Mouse (Mus musculus) lung, adult 2 months (tissue): ENCODE results near the gene Cstb. TPM values are rescaled to one million over a fixed set of nuclear protein-coding genes. Genes with fewer than 3 reads are reported as not detected.

Experiments
- DNase-seq: peaks from one replicate; pipeline ENCODE4 v3.0.0; 2022
- H3K4me1 ChIP-seq: fragments of 200-500 bp; 2 replicates; pipeline ENCODE4 v1.6.1; 2011; ENCODE audit warnings: low read length; ENCODE audit not compliant: control insufficient read depth, insufficient read depth
- H3K4me3 ChIP-seq: fragments of 200-500 bp; replicated peaks from 2 replicates; pipeline ENCODE3; 2011; ENCODE audit warnings: low read depth, mild to moderate bottlenecking, control low read depth, low read length; ENCODE audit errors: extremely low read depth
- CTCF ChIP-seq: fragments of 200-500 bp; IDR thresholded peaks from 2 replicates; pipeline ENCODE4 v1.5.1; 2011; ENCODE audit warnings: mild to moderate bottlenecking, low read length, control low read depth; ENCODE audit not compliant: insufficient read depth
- POLR2A ChIP-seq: fragments of 200-500 bp; IDR thresholded peaks from 2 replicates; pipeline ENCODE4 v1.6.1; 2011; ENCODE audit warnings: low read depth, mild to moderate bottlenecking, control low read depth, low read length, borderline replicate concordance; ENCODE audit errors: extremely low read depth
- WGBS: fragments of 180-500 bp; shearing (Covaris S2); methylation state at CpG from one replicate; pipeline ENCODE4 v1.1.7; 2018; 5-methylcytosine and 5-hydroxymethylcytosine counted together
- polyA plus RNA-seq: library from polyadenylated mRNA; depleted of rRNA; stranded (reverse); fragments of >200 nt; gene quantifications from 2 replicates; pipeline ENCODE4 v1.2.3, GENCODE M21; 2012; rRNA removed

Gene Cstb
- polyA plus RNA-seq, 1 experiment: 62.7 TPM

- Histone ChIP-seq H3K4me1 (peaks cover 5% of the 10 kb centered on the region), H3K4me3 (no peak overlapping the region)
- WGBS: 76% methylated on average over 3 of the region's 3 CpGs
- no peak for TF ChIP-seq CTCF
- TF ChIP-seq POLR2A: no peak
- no peak for DNase-seq
Measured at GRCm38 (mm10) chr10:78465472-78465871, 40.0 kb downstream of the Cstb start.

DNA sequence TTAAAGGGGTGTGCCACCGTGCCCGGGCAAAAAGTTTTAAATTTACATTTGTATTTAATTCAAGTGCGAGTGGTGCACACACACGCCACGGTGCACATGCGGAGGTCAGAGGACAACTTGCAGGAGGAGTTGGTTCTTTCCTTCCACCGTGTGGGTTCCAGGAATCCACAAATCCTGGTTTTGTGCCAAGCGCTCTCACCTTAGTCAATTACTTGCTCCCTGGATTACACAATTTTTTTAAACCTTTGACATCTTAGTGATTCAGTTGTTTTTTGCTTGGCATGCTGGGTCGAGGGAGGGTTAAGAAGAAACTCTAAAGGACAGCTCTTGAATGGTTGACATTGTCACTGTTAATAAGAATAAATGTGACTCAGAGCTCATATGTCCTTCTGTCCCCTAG is 41.2 kb downstream of the Cstb start:
- H3K4me1 ChIP-seq: peaks cover 5% of the 10 kb centered on the region
- no peak overlapping the region for H3K4me3 ChIP-seq
- DNase-seq: no peak
- no peak for TF ChIP-seq CTCF
- TF ChIP-seq POLR2A: no peak
- WGBS: 68% methylated on average over 9 of the region's 9 CpGs

GRCm38 (mm10) chr10:78467761-78468310 is 42.4 kb downstream of the Cstb start:
- TF ChIP-seq CTCF (no peak), POLR2A (no peak)
- Histone ChIP-seq H3K4me3 (no peak overlapping the region), H3K4me1 (peaks cover 5% of the 10 kb centered on the region)
- 32% methylated on average over 2 of the region's 2 CpGs for WGBS
- no peak for DNase-seq

DNA sequence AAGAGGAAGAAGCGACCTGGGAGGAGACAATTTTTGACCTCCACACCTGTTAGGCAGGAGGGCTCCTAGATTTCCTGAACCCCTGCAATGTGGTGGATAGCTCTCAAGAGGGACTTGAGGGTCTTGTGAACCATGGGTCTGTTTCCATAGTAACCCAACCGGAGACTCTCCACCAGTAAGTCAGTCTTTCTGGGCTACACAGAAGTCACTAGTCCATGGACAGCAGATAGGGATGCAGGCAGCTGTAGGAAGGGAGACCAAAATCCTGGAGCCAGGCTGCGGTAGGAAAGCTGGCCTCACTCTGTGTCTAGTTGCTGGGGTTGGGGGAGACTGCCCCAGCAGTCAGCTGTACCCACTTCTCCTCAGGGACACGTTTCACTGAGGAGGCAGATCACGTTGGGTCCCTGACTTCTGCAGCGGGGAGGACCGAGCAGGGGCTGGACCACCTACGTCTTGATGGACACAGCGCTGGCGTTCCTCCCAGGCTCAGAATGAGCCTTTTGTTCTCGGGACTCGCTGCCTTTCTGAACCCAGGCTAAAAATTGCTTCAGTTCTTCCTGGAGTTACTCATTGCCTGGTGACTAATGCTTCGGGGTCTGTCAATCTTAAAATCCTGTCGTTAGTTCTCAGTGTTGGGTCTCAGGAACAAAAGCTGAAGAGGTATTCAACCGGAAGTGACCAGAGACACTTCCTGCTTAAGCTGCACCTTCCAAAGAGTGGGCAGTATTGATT is 45.3 kb downstream of the Cstb start:
- Histone ChIP-seq H3K4me1 (no peaks in the 10 kb centered on the region), H3K4me3 (no peak overlapping the region)
- TF ChIP-seq POLR2A (no peak), CTCF (no peak)
- 25% methylated on average over 15 of the region's 15 CpGs for WGBS
- DNase-seq: no peak

GRCm38 (mm10) chr10:78472046-78472445 is 46.6 kb downstream of the Cstb start:
- no peak for TF ChIP-seq POLR2A
- TF ChIP-seq CTCF: no peak

GRCm38 (mm10) chr10:78473434-78473833 is 48.0 kb downstream of the Cstb start:
- Histone ChIP-seq H3K4me3 (no peak overlapping the region), H3K4me1 (no peaks in the 10 kb centered on the region)
- DNase-seq: no peak
- no peak for TF ChIP-seq CTCF
- TF ChIP-seq POLR2A: no peak
- WGBS: 63% methylated on average over 5 of the region's 5 CpGs

More at GRCm38 (mm10) chr10:78472046-78472445, 46.6 kb downstream of the Cstb start:
- no peak overlapping the region for H3K4me3 ChIP-seq
- 86% methylated on average over 3 of the region's 3 CpGs for WGBS
- DNase-seq: no peak
- H3K4me1 ChIP-seq: no peaks in the 10 kb centered on the region

GRCm38 (mm10) chr10:78474759-78475158 is 49.3 kb downstream of the Cstb start:
- TF ChIP-seq CTCF: no peak
- TF ChIP-seq POLR2A: no peak
- no peak for DNase-seq
- Histone ChIP-seq H3K4me1 (no peaks in the 10 kb centered on the region), H3K4me3 (no peak overlapping the region)
- 55% methylated on average over 8 of the region's 8 CpGs for WGBS

DNA sequence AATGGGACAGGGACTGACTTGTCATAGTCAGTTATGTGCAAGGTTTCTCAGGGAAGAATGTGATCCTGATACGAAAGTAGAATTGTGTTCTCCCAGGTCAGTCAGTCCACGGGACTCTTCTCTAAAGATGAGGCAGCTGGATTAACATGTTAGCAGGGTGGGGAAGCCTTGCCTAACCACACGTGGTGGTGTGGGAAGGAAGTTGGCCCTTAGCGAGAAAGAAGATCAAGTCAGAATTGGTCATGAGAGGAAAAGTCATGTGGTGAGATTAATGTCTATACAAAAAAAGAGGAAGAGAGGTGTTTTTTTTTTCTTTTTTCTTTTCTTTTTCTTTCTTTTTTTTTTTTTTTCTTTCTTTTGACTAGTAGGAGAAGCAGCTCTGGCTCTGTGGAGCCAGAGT is 51.4 kb downstream of the Cstb start:
- Histone ChIP-seq H3K4me3 (no peak overlapping the region), H3K4me1 (no peaks in the 10 kb centered on the region)
- WGBS: 52% methylated on average over 4 of the region's 4 CpGs
- TF ChIP-seq POLR2A (no peak), CTCF (no peak)
- DNase-seq: no peak

Other genes with a start within 250 kb of the Cstb start
- 6.7 and 8.7 TPM in 2 replicates for gene Pwp2, start 240.5 kb upstream of the Cstb start, polyA plus RNA-seq
- 45.4 and 50.0 TPM in 2 replicates for gene Trappc10, start 181.0 kb upstream of the Cstb start, polyA plus RNA-seq
- gene Agpat3, start 73.2 kb upstream of the Cstb start, polyA plus RNA-seq: 209 and 247 TPM in 2 replicates
- 57.4 and 82.5 TPM in 2 replicates for gene Rrp1, start 12.6 kb upstream of the Cstb start, polyA plus RNA-seq
- 20.4 and 21.5 TPM in 2 replicates for gene Pdxk, start 39.3 kb downstream of the Cstb start, polyA plus RNA-seq
- not detected in 2 replicates for gene Olfr1358, start 91.8 kb downstream of the Cstb start, polyA plus RNA-seq
- gene Ilvbl, start 148.7 kb downstream of the Cstb start, polyA plus RNA-seq: 32.5 and 35.5 TPM in 2 replicates
- 67.0 and 68.6 TPM in 2 replicates for gene Syde1, start 166.3 kb downstream of the Cstb start, polyA plus RNA-seq
- gene Olfr1357, start 192.4 kb downstream of the Cstb start, polyA plus RNA-seq: not detected in 2 replicates